Mouse (Mus musculus): ENCODE measurements at regions not wholly inside any gene's neighbourhood (a gene's known extent, or its start where the extent isn't known, plus 50 kb on each side); places are given as distances from the start of the nearest gene placed in this dataset.

DNA sequence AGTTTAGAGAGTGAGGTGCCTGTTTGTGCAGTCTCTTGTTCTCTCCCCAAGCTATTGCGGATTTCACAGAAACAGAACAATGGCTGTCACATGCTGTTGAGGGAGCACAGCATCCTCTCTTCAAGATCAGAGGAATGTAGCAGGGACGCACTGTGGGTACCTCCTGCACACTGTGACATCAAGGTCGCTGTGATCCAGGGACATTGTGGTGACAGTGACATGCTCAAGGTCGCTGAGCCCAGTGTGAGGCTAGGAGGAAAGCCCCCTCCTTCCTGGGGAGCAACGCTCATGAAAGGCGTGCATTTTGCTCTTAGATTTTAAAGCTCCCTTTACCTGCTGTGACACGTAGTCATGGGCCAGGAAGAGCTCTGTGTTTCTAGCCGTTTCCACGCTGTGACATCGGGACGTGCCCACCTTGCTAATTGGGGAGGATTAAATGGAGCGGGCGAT is 248.5 kb upstream of the Myt1l start:
- TF ChIP-seq CTCF (IDR thresholded peaks at IDR 0.05; ENCODE audit: borderline replicate concordance, control insufficient read depth, extremely low read depth, insufficient read depth, low read length, poor library complexity): no peak
- no peak for TF ChIP-seq POLR2A (IDR thresholded peaks at IDR 0.05; ENCODE audit: control insufficient read depth, extremely low read depth, insufficient read depth, low read length, poor library complexity)

Data from thymus, adult 2 months (tissue).